Mouse (Mus musculus): ENCODE measurements around the gene Arf1. TPM values are rescaled to one million over a fixed set of nuclear protein-coding genes. Genes with fewer than 3 reads are reported as not detected.

Gene Arf1
- polyA plus RNA-seq, 1 experiment: 10.0 TPM

DNA sequence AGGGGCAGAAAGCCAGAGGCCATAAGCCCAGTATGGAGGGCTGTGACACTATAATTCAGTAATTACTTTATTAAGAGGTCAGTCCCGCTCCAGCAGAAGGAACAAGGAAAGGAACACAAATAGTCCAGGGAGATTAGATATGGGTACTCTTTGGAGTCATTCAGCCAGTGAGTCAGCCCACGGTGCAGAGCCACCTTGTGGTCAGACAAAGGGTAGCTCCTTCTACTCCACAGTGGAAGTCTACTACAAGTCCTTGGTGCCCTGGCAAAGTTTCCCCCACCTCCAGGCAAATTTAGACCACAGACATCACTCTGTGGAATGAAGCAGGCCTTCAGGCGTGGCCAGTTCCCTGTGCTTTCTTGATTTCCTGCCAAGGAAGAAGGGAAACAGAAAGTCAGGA is 44.2 kb downstream of the Arf1 start:
- H3K9me3 ChIP-seq (ENCODE audit: control insufficient read depth, low read length): no peaks in the 10 kb centered on the region
- H3K36me3 ChIP-seq (ENCODE audit: control insufficient read depth): peaks cover 58% of the 10 kb centered on the region
- H3K4me3 ChIP-seq (replicated peaks): no peak overlapping the region
- H3K27me3 ChIP-seq (ENCODE audit: control insufficient read depth): peaks cover 13% of the 10 kb centered on the region
- peaks cover 56% of the 10 kb centered on the region for H3K4me1 ChIP-seq (ENCODE audit: control insufficient read depth)
- TF ChIP-seq TAL1 (IDR thresholded peaks at IDR 0.05; ENCODE audit: low read length): no peak
- 0 out of 2 replicates have a peak, but pooled peaks have one; percentile 17 for TF ChIP-seq GATA1 (IDR thresholded peaks at IDR 0.05; ENCODE audit: low read length)

DNA sequence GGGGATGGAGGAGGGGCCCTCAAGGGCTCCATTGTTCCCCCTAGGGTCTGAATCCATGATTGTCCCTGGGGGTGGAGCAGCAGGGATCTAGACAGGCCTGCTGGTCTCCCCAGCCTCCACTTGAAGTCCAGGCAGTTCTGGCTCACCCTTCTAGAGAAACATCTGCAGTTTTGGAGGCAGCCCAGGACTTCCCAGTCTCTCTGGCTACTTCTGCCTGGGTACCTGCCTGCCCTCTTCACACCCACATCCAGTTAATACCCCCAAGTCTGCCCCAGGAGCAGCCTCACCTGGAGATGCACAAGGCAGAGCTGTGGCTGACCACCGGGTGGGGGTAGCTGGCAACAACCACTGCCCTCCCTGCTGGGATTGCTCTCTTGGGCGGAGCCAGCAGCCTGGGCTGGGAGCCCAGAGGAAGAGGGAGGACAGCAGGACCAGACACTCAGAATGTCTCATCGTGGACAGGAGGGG is 45.2 kb downstream of the Arf1 start, which contains the start of gene Gjc2:
Gene Gjc2 (minus strand): TSS at position 350 of the 468 bp plus-strand sequence.
- peaks cover 22% of the 10 kb centered on the region for H3K27me3 ChIP-seq (ENCODE audit: control insufficient read depth)
- TF ChIP-seq TAL1 (IDR thresholded peaks at IDR 0.05; ENCODE audit: low read length) (no peak), GATA1 (IDR thresholded peaks at IDR 0.05; ENCODE audit: low read length) (no peak)

DNA sequence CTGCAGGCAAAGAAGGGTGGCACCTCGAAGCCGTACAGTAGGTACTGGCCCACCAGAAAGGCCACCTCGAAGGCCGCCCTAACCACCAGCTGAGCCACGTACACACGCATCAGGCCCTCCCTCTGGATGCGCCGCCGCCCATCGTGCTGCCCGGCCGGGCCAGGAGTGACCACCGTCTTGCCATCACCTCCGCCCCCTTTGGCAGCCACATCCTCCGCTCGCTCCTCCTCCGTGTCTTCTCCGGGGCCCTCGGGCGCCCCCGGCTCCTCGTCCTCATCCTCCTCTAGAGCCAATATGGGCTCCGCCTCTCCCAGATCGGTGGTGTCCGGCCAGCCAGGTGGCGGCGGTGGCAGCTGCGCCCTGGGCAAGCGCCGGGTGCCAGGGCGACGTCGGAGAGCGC is 51.1 kb downstream of the Arf1 start:
- Histone ChIP-seq H3K27me3 (ENCODE audit: control insufficient read depth) (peaks cover 59% of the 10 kb centered on the region), H3K9me3 (ENCODE audit: control insufficient read depth, low read length) (peaks cover 15% of the 10 kb centered on the region), H3K4me1 (ENCODE audit: control insufficient read depth) (peaks cover 53% of the 10 kb centered on the region), H3K4me3 (replicated peaks) (no peak overlapping the region), H3K36me3 (ENCODE audit: control insufficient read depth) (no peaks in the 10 kb centered on the region)
- TF ChIP-seq TAL1 (IDR thresholded peaks at IDR 0.05; ENCODE audit: low read length): no peak
- TF ChIP-seq GATA1 (IDR thresholded peaks at IDR 0.05; ENCODE audit: low read length): no peak

More for the DNA sequence above, 45.2 kb downstream of the Arf1 start, which contains the start of gene Gjc2:
- Histone ChIP-seq H3K9me3 (ENCODE audit: control insufficient read depth, low read length) (no peaks in the 10 kb centered on the region), H3K36me3 (ENCODE audit: control insufficient read depth) (peaks cover 55% of the 10 kb centered on the region), H3K4me3 (replicated peaks) (no peak within 1 kb of the TSS), H3K4me1 (ENCODE audit: control insufficient read depth) (peaks cover 50% of the 10 kb centered on the region)

DNA sequence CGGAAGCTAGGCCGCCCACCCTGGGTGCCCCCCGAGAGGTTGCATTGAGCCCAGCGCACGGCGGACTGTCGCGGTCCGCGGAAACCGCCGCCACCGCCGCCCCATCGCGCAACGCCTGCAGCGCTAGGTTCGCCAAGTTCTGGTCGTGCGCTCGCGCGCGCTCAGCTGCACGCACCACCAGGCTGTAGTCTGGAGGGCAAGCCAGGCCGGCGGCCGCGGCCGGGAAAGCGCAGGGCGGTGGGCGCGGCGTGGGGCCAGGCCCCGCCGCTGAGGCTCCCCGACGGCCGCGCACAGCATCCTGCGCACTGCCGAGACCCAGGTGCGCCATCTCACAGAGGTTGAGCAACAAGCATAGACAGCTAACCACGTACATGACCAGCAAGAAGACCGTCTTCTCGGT is 51.6 kb downstream of the Arf1 start:
- Histone ChIP-seq H3K36me3 (ENCODE audit: control insufficient read depth) (no peaks in the 10 kb centered on the region), H3K4me1 (ENCODE audit: control insufficient read depth) (peaks cover 50% of the 10 kb centered on the region), H3K4me3 (replicated peaks) (no peak overlapping the region), H3K27me3 (ENCODE audit: control insufficient read depth) (peaks cover 59% of the 10 kb centered on the region), H3K9me3 (ENCODE audit: control insufficient read depth, low read length) (peaks cover 15% of the 10 kb centered on the region)
- TF ChIP-seq GATA1 (IDR thresholded peaks at IDR 0.05; ENCODE audit: low read length): no peak

DNA sequence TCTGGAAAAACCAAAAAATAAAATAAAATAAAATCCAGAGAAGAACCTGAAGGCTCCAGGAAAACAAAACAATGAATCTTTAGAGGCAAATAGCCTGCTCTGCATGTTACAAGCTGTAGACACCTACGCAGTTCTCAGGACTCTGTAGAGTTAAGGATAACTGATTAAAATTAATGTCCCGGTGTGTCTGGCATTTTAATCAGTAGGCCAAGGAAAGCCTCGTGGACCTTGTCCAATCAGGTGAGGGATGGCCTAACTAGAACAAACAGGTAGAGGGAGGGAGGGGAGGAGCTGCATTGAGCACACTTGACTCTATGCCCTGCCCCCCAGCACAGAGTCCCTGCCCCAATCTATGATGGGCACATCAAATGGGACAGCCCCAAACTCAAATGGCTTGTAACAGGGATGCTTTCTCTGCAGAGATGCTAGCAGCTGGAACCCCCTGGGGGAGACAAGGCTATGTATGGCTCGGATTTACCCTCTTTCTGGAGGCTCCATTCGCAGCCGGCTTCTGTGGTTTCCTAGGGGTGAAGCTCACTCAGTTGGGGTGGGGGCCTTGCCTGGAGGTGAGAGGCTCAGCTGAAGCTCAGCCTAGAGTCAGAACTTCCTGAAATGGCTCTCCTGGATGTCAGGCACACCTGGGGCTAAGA is 53.8 kb downstream of the Arf1 start:
- Histone ChIP-seq H3K9me3 (ENCODE audit: control insufficient read depth, low read length) (peaks cover 15% of the 10 kb centered on the region), H3K27me3 (ENCODE audit: control insufficient read depth) (peaks cover 51% of the 10 kb centered on the region)

DNA sequence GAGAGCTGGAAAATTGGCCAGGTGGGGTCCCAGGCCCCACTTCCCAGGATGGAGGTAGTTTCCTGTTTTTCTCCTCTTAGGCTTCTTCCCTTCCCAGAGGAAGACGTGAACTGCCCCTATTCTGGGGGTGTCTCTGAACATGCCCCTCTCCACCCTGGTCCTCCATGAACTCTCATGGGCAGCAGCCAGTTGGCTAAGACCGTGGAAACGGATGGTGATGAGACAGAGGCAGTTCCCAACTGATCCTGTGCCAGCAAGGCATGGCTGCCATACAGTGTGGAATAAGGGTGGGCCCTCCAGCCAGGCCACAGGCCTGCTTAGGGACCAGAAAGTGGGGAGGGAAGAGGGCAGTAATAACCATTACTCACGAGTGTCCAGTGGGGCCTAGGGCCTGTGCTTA is 57.5 kb downstream of the Arf1 start:
- H3K4me3 ChIP-seq (replicated peaks): no peak overlapping the region
- H3K9me3 ChIP-seq (ENCODE audit: control insufficient read depth, low read length): no peaks in the 10 kb centered on the region
- H3K4me1 ChIP-seq (ENCODE audit: control insufficient read depth): peaks cover 74% of the 10 kb centered on the region
- TF ChIP-seq TAL1 (IDR thresholded peaks at IDR 0.05; ENCODE audit: low read length) (no peak), GATA1 (IDR thresholded peaks at IDR 0.05; ENCODE audit: low read length) (no peak)
- H3K27me3 ChIP-seq (ENCODE audit: control insufficient read depth): peaks cover 13% of the 10 kb centered on the region
- H3K36me3 ChIP-seq (ENCODE audit: control insufficient read depth): no peaks in the 10 kb centered on the region; the same call in 1 of the 2 replicates

More for the DNA sequence above, 53.8 kb downstream of the Arf1 start:
- no peak for TF ChIP-seq TAL1 (IDR thresholded peaks at IDR 0.05; ENCODE audit: low read length)
- TF ChIP-seq GATA1 (IDR thresholded peaks at IDR 0.05; ENCODE audit: low read length): no peak
- Histone ChIP-seq H3K36me3 (ENCODE audit: control insufficient read depth) (no peaks in the 10 kb centered on the region), H3K4me1 (ENCODE audit: control insufficient read depth) (peaks cover 50% of the 10 kb centered on the region), H3K4me3 (replicated peaks) (no peak overlapping the region)

DNA sequence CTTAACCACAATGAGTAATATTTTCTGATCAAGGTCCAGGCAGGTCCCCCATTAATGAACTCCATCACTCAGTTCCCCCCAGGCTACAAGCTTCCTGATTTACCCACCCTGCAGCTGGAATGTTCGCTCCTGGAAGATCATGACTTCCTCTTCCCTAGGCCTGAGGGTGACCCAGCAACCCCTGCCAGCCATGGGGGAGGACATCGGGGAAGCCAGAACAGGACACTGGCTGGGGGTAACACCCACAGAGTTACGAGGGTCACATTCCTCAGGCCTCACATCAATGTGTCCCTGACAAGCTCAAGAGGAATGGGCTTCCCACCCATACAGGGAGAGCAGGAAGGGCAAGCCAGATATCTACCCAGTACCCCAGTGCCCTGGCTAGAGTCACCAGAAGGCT is 58.3 kb downstream of the Arf1 start:
- H3K36me3 ChIP-seq (ENCODE audit: control insufficient read depth): no peaks in the 10 kb centered on the region; the same call in 1 of the 2 replicates
- no peaks in the 10 kb centered on the region for H3K9me3 ChIP-seq (ENCODE audit: control insufficient read depth, low read length)
- no peak overlapping the region for H3K4me3 ChIP-seq (replicated peaks)
- peaks cover 77% of the 10 kb centered on the region for H3K4me1 ChIP-seq (ENCODE audit: control insufficient read depth)
- TF ChIP-seq TAL1 (IDR thresholded peaks at IDR 0.05; ENCODE audit: low read length) (no peak), GATA1 (IDR thresholded peaks at IDR 0.05; ENCODE audit: low read length) (no peak)
- H3K27me3 ChIP-seq (ENCODE audit: control insufficient read depth): peaks cover 6% of the 10 kb centered on the region

DNA sequence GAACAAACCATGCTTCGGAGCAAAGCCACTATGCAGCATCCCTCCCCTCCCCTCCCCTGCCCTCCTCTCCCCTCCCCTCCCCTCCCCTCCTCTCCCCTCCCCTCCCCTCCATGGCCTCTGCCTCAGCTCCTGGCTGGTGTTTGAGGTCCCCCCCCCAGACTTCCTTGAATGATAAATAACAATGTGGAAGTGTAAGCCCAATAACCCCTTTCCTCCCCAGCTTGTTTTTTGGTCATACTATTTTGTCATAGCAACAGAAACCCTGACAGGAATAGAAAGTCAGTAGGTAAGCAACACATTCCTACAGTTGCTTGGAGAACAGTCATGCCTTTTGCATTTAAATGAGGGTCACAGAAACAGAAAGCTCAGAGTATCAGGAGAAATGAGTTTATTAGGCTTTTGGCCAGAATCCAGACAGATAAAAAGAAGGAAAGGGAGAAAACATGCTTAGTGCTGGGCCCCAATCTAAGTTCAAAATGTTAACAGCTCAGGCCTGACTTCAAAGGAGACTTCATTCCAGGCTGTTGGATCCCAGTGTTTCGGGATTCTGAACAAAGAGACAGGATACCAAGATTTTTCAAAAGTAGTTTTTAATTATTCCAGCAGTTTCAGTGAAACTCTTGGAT is 62.3 kb downstream of the Arf1 start:
- H3K4me3 ChIP-seq (replicated peaks): no peak overlapping the region
- no peak for TF ChIP-seq GATA1 (IDR thresholded peaks at IDR 0.05; ENCODE audit: low read length)
- TF ChIP-seq TAL1 (IDR thresholded peaks at IDR 0.05; ENCODE audit: low read length): no peak
- no peaks in the 10 kb centered on the region for H3K9me3 ChIP-seq (ENCODE audit: control insufficient read depth, low read length)
- H3K4me1 ChIP-seq (ENCODE audit: control insufficient read depth): peaks cover 87% of the 10 kb centered on the region
- H3K27me3 ChIP-seq (ENCODE audit: control insufficient read depth): no peaks in the 10 kb centered on the region
- peaks cover 20% of the 10 kb centered on the region for H3K36me3 ChIP-seq (ENCODE audit: control insufficient read depth)

DNA sequence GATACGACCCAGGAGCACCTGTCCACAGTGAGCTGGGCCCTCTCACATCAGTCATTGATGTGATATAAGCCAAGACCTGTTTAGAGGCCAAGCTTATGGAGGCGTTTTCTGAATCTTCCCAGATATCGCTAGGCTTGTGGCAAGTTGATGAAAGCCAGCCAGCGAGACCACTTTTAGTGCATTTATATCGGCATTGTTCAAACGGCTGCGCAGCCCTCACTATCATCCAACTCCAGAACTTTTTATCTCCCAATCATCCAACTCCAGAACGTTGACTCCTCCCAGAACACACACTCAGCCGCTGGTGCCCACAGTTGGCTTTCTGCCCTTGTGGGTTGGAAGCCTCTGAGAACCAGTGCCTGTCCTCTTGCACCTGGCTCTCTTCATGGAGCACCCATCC is 63.7 kb downstream of the Arf1 start:
- no peaks in the 10 kb centered on the region for H3K9me3 ChIP-seq (ENCODE audit: control insufficient read depth, low read length)
- H3K36me3 ChIP-seq (ENCODE audit: control insufficient read depth): peaks cover 34% of the 10 kb centered on the region
- peaks cover 90% of the 10 kb centered on the region for H3K4me1 ChIP-seq (ENCODE audit: control insufficient read depth)
- TF ChIP-seq TAL1 (IDR thresholded peaks at IDR 0.05; ENCODE audit: low read length) (peak; percentile 82), GATA1 (IDR thresholded peaks at IDR 0.05; ENCODE audit: low read length) (peak; percentile 93)
- H3K27me3 ChIP-seq (ENCODE audit: control insufficient read depth): no peaks in the 10 kb centered on the region
- peak overlapping the region; percentile 77 for H3K4me3 ChIP-seq (replicated peaks)

All from erythroblast, embryonic 14.5 days (primary cell).